Mouse (Mus musculus): ENCODE measurements around the gene Isy1.

The Isy1 gene

GRCm38 (mm10) chr6:87804886-87805285 lies 33.7 kb downstream of the Isy1 start:
- DNase-seq (ENCODE audit: low read depth) = no peak

- DNase-seq (ENCODE audit: low read depth) = no peak
These were observed 34.6 kb downstream of the Isy1 start for GRCm38 (mm10) chr6:87804036-87804435.

DNA sequence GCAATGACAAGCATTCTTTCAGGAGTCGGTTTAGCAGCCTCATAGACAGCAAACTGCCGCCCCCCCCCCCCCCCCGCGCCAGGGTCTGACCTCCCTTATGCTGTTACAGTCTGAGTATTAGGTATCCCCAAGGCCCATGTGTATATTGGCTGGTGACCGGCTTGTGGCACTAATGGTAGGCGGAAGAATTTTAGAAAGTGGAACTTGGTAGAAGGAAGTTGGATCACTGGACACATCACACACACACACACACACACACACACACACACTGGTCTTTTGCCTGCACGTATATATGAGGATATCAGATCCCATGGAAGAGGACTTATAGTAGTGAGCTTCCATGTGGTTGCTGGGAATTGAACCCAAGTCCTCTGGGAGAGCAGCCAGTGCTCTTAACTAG lies 36.1 kb downstream of the Isy1 start:
- no peak for DNase-seq (ENCODE audit: low read depth)

- no peak for DNase-seq (ENCODE audit: low read depth)
These were observed 39.0 kb downstream of the Isy1 start for GRCm38 (mm10) chr6:87799576-87799975.

GRCm38 (mm10) chr6:87797321-87797720 lies 41.3 kb downstream of the Isy1 start:
- no peak for DNase-seq (ENCODE audit: low read depth)

GRCm38 (mm10) chr6:87796251-87796880 lies 42.2 kb downstream of the Isy1 start:
- no peak for DNase-seq (ENCODE audit: low read depth)

GRCm38 (mm10) chr6:87795385-87796150 lies 43.0 kb downstream of the Isy1 start:
- DNase-seq (ENCODE audit: low read depth) = no peak

DNA sequence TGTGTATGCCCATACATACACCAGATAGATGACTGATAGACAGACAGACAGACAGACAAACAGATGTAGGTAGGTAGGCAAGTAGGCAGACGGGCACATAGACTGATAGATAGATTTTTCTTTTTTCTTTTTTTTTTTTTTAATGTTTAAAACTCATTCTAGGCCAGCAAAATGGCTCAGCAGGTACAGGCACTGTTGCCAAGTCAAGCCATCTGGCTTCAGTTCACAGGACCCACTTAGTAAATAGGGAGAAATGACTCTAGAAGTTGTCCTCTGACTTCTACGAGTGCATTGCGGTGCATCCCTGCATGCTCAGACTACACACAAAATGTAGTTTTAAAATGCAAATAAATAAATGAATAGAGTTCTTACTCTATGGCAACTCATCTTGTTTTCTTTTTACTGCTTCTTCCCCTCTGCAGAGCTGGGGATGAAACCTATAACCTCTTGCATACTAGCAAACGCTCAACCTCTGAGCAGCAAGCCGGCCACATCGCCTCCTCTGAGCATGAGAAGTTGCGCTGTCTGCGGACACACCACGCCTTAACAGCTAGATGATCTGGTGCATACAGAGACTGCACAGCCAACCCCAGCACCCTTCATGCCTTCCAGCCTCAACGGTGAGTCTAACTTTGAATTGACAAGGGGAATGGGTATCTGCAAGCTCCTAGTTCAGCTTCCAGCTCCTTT lies 44.6 kb downstream of the Isy1 start:
- DNase-seq (ENCODE audit: low read depth) = no peak

GRCm38 (mm10) chr6:87791826-87792225 lies 46.8 kb downstream of the Isy1 start:
- no peak for DNase-seq (ENCODE audit: low read depth)

DNA sequence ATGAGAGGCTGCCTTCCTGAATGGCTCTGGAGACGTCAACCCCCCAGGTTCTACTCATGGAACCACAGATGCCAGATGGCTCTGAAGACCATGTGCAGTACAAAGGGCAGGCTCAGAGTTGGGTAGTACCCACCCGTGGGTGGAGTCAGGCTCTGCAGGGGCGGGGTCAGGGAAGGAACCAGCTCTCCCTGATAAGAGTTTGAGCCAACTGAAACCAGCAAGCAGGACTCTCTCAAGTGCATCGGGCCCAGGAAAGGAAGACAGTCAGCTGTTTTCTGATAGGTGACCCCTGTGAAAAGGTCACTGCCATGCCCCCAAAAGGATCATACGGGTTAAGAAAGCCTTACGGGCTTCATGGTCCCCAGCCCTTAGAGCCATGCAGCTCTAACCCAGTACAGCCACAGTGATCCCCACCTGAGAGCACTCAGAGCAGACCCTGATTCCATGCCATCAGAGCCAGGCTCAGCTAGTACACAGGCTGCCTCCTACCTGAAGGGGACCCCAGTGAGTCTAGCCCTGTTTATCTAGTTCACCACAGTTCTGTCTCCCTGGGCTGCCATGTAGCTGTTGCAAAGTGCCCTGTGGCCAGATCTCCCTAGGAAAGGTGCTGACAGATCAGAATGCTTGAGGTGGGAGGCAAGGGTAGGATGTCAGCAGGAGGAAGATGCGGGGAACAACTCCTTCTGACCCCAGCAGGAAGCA lies 47.7 kb downstream of the Isy1 start:
- peak; percentile 81 for DNase-seq (ENCODE audit: low read depth)

DNA sequence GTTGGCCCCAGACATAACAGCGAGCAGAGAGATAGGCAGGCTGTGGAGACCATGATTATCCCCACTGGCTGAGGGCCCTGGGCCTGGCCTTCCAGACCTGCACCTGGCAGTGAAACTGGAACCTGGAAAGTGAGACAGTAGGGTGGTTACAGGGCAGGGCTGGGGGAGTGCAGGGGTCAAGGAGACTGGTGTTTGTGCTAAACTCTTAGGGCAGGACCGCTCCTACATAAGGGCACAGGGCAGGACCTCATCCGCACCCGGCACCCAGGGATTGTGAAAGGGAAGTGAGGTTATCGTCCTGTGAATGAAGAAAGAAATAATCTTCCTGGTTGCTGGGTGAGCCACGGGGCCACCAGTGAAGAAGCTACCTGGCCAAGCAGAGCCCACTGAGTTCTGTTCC lies 48.8 kb downstream of the Isy1 start:
- no peak for DNase-seq (ENCODE audit: low read depth)

DNA sequence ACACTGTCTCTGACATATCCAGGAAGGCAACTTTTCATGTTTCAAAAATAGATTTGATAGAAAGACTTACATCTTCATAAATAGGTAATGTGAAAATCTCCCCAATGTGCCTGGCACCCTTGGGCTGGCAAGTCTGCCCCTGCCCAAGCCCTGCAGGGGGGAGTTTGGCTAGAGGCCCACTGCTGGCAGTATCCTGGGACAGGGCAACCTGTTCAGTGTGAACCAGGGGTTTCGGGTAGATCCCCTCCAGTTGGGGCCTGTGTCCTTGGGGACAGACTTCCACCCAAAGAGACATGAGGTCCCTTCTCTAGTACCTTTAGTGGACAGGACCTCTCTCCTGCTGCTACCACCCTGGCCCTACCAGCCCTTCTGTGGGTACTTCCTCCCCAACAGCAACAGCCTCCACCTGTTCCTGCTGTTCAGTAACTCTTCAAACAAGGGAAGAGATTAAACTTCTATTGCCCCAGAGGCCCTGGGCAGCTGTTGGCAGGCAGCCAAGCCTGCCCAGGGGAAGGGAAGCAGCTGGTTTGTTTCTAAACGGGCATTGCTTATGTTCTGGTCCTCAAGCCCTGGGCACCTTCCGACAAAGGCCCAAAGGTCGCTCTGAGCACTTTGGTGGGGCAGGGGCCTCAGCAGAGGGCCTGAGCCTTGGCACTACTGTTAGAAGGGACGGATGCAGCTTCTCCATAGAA lies 49.6 kb downstream of the Isy1 start:
- peak; percentile 94 for DNase-seq (ENCODE audit: low read depth)

GRCm38 (mm10) chr6:87788266-87788895 lies 50.2 kb downstream of the Isy1 start:
- no peak for DNase-seq (ENCODE audit: low read depth)

DNA sequence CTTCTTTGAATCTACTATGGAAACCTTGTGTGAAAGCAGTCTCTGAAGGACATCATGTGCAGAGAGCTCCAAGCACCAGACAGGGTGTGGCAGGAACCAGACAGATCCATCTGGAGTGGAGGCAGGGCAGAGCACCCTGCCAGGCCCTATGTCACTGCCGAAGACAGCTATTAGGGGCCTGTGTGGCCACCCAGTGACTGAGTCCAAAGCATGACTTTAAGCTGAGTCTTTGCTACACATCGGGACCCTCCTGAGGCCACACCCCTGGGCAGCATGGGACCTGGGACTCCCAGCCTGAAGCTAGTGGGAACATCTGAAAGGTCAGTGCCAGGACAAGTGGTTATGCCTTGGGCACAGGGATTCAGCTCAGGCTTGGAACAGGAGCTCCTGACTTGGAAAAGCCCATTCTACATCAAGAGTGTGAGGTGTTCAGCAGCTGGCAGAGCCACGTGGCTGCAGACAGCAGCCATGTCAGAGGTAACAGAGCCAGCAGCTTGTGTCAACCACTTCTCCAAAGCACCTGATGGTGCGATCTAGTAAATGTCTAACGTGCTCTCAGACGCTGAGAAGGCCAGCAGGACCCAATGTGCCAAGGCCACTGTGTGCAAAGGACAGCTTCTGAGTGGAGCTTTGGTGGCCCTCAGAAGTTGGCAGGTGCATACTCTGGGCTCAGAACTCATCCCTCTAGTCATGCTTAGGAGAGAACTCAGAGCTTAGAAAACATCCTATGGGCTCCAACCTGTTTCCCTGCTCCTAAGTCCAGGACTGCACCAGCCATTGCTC lies 51.3 kb downstream of the Isy1 start:
- DNase-seq (ENCODE audit: low read depth) = no peak

DNA sequence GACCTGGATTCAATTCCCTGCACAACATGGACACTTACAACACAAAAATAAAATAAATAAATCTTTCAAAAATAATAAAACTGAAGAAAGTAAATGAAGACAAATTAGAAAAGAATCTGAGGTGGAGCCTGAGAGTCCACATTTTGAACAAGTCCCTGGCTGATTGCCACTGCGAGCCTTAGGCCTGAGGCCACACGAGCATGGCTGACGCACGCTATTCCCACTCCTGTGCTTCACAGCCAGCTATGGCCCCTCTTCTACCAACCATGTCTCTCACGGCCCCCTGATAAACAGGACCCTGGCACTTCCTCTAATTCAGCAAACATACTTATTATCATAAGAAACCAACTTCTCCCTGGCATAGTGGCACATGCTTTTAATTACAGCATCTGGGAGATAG lies 52.0 kb downstream of the Isy1 start:
- DNase-seq (ENCODE audit: low read depth) = no peak

GRCm38 (mm10) chr6:87784033-87784432 lies 54.6 kb downstream of the Isy1 start:
- no peak for DNase-seq (ENCODE audit: low read depth)

GRCm38 (mm10) chr6:87780546-87781301 lies 57.9 kb downstream of the Isy1 start:
- no peak for DNase-seq (ENCODE audit: low read depth)

GRCm38 (mm10) chr6:87779174-87780165 lies 59.1 kb downstream of the Isy1 start:
- peak; percentile 46 for DNase-seq (ENCODE audit: low read depth)
